Mouse (Mus musculus) fat pad, adult 2 months (tissue): ENCODE data around the gene Mid1.

Experiments
- DNase-seq: peaks from one replicate; pipeline ENCODE4 v3.0.0-alpha.2; 2011; ENCODE audit warnings: low read depth, low spot score; ENCODE audit errors: extremely low read depth

Mid1 gene

DNA sequence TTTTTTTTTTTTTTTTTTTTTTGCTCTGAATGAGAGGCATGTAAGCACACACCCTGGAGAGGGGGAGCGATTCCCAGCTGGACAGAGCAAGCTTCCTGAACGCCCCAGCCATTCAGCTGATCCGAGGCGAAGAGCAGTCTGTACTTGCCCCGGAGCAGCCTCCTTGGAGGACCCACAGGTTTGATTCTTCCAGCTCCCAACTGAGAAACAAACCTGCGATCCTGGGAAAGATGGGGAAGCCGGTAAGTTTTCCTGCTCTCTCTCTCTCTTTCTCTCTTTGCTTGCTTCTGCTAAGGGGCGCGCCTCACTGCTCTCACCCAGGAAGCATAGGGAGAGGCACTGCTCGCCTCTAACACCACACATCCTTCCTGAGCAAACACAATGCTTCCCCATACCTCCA lies at the start of gene Mid1:
TSS of gene Mid1 (plus strand) at position 69 of the 400 bp plus-strand sequence.
- no peak for DNase-seq

DNA sequence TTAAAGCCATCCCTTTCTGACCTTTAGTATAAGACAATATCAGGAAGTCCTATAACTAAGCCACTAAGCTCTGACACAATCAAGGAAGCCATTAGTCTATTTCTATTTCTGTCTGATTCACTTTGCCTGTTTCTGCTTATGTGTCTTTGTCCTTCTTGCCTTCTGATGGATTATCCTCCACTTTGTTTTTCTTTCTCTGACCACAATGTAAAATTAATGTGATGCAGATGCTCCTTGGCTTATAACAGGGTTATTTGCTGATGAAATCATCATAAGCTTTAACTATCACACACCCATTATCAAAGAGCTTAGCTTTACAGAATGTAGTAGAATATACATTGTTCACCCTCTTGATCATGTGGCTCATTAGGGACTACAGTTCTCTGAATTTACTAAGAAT lies 11.9 kb upstream of the Mid1 start:
- no peak for DNase-seq

- DNase-seq, result no peak
These were observed 8.7 kb upstream of the Mid1 start for GRCm38 (mm10) chrX:169676313-169676712.

- DNase-seq, result no peak
These were observed 732 bp downstream of the Mid1 start for GRCm38 (mm10) chrX:169685731-169686130.

- no peak for DNase-seq
These were observed 6.2 kb downstream of the Mid1 start for GRCm38 (mm10) chrX:169691217-169691616.

DNA sequence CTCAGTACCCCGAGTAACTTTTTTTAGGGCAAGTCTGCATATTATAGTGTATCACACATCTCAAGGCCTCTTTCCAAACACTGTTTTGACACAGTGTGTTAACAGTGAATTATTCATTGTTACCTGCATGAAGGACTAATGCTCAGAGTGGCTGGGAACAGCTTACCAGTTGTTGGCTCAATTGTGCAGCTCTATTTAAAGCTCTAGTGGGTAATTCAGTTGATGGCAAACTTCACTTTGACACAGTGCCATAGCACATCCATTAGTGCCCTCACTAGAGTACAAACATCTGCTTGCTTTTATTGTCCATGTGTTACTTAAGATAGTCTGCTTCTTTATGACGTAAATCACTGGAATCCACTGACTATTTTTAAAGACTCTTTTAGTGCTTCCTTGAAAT lies 6.7 kb downstream of the Mid1 start:
- DNase-seq, result no peak

DNA sequence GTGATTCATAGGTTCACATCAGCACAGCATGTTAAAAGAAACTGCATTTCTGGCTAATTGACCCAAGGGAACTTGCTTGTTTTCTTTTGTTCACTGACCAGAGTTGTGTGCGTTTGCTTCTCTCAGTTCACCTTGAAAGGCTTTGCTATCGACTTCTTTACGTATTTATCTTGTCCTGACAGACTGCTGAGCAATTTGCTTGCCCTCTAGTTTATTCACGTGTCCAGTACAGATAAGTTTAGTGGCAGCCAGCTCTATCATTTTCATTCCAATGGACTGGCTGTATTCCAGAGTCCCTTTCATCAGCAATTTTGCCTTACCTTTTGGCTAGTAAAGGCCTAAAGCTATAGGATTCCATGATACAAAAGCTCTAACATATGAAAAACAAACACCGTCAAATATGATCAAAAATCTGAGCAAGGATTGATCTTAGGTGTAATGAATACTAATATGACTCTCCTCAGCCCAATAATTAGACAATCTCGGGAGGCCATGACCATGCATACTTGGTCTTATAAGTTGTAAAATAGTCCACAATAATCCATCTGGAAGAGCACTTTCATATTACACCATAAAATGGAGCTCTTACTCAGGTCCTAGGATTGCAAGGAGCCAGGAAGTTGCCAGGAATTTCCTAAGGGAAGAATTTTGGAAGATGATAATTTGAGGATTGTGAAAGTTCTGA lies 7.4 kb downstream of the Mid1 start:
- DNase-seq, result peak; percentile 25

- DNase-seq, result no peak
These were observed 19.1 kb downstream of the Mid1 start for GRCm38 (mm10) chrX:169704016-169704602.

DNA sequence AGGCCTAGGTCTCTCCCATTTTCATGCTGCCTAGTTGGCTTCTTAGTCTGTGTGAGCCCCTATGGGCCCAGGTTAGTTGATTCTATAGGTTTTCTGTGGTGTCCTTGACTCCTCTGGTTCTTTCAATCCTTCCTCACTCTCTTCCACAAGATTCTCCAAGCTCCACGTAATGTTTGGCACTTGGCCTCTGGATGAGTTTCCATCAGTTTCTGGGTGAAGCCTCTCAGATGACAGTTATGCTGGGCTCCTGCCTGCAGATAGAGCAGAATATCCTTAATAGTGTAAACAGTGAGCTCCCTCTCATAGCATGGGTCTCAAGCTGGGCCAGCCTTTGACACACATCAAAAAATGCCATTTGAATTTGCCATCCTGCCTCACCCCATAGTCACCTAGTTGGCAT lies 38.5 kb downstream of the Mid1 start:
- no peak for DNase-seq

DNA sequence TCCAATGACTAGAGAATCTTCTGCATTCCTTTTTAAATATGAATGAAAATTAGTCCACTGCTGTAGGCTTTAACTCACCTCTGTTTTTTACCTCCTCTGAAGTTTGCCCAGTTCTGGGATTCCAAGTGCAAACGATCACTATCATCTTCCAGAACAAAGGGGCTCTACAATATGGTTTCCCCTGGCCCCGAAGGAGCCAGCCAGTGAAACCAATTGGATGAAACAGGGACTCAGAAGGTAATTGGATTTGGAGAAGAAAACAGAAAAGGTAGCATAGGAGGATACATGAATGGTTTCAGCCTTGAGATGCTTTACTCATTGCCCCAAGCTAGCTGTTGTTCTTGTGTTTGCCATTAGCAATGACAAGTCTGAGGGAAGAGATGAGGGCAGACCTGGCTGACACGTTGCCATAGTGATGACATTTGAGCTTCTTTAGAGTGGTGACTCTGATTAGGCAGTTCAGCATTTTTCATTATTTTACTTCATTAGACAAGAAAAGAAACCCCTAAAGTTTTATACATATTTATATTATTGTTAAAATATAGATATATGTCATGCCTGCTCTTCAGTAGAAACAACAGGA lies 50.5 kb downstream of the Mid1 start:
- no peak for DNase-seq

- DNase-seq, result no peak
These were observed 73.0 kb downstream of the Mid1 start for GRCm38 (mm10) chrX:169758001-169758400.

DNA sequence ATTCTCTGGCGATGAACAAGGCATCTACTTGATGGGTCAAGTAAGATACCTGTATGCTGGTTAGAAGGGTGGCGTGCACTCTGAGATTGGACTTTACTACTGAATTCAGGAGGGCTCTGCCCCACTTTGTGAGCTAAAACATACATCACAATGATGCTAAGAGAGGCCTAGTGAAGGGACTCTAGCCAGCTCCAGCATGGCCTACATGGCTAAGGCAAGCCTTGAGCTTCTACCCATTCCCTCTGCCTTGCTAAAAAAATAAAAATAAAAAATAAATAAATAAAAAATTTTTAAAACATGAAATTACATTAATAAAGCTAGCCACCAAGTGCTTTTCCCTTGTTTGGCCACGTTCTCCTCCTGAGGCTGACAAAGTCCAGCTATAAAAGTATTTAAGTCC lies 94.5 kb downstream of the Mid1 start, which contains the start of gene 4933400A11Rik:
TSS of gene 4933400A11Rik (minus strand) at position 101 of the 400 bp plus-strand sequence.
- no peak for DNase-seq

DNA sequence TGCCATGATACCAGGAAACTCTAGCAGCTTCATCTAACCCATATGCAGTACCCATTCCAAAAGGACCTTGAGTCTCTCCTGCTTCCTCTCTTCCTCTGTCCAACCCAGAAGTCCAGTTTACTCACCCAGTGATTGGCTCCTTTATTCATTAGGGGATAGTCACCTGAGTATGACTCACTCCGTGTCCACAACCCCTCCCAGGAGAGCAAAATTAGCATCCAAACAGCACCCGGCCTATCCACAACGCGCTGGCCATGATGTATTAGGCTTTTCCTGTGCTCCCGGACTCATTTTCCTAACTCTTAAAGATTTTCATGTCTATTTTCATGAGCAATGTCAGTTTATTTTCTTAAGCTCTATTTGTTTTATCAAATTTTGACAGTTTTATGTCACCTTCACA lies 104.7 kb downstream of the Mid1 start:
- DNase-seq, result no peak

GRCm38 (mm10) chrX:169792879-169793278 lies 107.9 kb downstream of the Mid1 start:
- no peak for DNase-seq

- no peak for DNase-seq
These were observed 109.4 kb downstream of the Mid1 start for GRCm38 (mm10) chrX:169794421-169794820.

DNA sequence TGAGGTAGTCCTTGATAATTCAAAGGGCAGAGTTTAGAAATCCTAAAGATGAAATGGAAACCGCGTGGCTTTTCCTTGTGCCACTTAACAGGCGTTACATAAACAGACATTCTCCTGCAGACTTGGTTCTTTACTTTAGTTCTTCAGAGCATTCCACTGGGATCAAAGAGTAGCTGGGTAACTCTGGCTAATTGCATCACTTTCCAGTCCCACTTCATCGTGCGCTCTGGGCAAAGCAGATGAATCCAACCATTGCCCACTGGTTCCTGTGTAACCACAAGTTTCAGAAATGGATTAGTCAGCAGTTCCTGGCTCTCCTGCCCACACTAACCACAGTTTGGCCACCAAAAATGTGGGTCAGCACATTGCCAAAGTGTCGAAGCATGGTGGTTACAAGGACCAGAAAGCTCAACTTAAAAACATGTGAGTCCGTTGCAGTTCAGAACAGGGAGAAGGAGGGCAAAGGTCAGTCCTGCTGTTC lies 109.9 kb downstream of the Mid1 start:
- no peak for DNase-seq

- no peak for DNase-seq
These were observed 112.1 kb downstream of the Mid1 start for GRCm38 (mm10) chrX:169797148-169797547.

DNA sequence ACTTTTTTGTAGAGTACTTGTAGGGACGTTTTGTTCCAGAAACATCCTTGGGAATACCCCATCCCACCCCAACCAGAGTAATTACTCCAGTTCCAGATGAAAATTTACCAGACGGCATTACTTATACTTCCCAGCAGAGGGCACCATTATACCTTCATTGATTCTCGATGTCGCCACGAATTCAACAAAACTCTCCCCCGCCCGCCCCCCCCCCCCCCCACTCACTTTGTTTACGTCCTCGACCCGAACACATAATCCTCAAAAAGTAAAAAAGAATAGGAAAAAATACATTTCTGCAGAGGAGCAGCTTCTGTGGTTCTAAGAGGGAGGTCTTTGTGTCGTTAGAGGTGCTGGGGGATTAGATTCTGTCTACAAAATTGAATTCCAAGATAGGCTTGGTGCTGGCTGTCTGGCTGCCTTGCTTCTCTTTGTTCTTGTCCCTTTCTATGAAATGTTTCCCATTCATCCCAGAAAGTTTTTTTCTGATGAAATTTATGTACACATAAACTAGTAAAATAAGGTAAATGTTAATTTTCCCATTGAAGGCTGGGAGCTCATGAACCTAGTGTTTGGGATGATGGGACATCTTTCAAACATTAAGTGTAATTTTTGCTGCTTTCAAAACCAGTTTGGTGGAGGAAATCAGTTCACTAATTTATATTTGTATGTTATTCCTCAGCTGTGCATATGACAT lies 114.1 kb downstream of the Mid1 start:
- no peak for DNase-seq

DNA sequence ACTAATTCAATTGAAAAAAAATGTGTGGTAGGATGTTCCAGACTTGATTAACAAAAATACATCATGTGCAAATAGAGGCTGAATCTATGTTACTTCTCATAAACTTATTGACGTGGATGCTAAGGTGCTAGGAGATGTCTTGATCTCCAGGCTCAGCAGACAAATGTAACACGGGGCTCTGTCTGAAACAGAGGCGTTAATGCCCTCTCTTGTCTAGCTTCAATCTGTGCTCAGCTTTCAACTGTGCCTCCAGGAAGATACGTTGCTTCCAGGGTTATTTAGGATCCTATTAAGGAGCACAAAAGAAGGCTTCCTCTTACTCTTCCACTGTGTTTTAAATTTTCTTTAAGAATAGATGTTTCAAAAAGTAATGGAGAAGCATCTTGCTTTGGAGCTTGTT lies 115.2 kb downstream of the Mid1 start:
- no peak for DNase-seq

DNA sequence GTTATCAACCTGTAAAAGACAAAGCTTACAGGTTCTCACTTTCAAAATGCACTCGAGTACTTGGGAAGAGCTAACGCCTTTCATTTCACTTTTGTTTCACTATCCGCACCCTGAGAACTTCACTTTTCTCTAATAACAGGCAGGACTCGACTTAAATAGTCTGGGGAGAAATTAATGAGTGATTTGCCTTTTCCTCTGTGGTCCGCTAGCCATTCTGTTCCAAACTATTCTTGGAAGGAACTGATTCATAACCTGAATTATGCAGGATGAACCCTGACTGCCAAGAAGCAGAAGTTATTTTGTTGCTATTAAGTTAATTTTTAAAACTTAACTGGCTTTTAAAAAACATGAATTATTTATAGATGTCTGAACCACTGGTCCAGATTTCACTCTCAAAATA lies 120.8 kb downstream of the Mid1 start:
- DNase-seq, result no peak

DNA sequence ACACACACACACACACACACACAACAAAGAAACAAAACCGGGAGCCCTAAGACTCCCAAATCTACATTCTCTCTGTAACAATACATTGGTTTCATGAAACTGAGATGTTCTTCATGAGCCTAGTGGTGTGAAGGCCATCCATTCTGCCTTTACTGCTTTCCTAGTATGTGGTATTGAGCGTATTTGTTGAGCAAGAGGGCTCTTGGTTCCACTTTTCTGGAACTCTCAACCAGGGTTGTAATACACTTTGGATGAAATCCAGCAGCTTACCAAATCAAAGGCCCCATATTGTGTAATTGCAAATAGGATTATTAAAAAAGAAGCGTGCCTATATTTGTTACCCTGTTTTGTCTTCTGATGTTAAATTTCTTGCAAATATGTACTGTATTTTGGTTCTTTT lies 122.7 kb downstream of the Mid1 start:
- DNase-seq, result no peak

DNA sequence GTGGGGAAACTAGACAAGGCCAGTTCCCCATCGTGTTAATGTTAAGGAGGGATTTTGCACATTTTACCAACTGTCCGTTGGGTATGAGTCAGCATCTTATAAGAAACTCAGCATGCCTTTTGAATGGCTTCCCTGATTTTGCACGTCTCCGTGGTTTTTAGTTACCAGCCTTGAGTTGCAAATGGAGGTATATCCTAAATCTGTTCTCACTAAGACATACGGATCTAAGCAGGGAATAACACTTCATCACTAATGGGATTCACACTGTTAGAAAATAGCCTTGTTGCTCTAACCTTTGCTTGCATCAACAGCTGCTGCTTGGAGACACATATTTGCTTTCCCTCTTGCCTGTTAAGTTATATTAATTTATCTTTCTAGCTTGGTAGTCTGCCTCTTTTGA lies 126.3 kb downstream of the Mid1 start:
- no peak for DNase-seq
